Mouse (Mus musculus) lung, postnatal 25 days (tissue): ENCODE results near the gene Mettl23.
A peak's percentile ranks its signal among the peaks of the same experiment; 100 is the strongest.
"Not testable (repeated sequence)": the region's sequence is repeated elsewhere in the genome, so short reads cannot be mapped to it uniquely, and the experiment has no call there.

Experiments
- DNase-seq: peaks from one replicate; pipeline ENCODE4 v3.0.0; 2022; ENCODE audit warnings: low spot score

Gene Mettl23

GRCm38 (mm10) chr11:116819932-116820593 lies 23.0 kb upstream of the Mettl23 start:
- DNase-seq: no peak

- peak; percentile 57 for DNase-seq
Observed at GRCm38 (mm10) chr11:116821057-116821940, 21.8 kb upstream of the Mettl23 start.

GRCm38 (mm10) chr11:116822215-116822614 lies 20.9 kb upstream of the Mettl23 start:
- no peak for DNase-seq

GRCm38 (mm10) chr11:116822626-116823025 lies 20.5 kb upstream of the Mettl23 start:
- no peak for DNase-seq

- no peak for DNase-seq
Observed at GRCm38 (mm10) chr11:116823255-116823654, 19.8 kb upstream of the Mettl23 start.

- not testable (repeated sequence) for DNase-seq
Observed at GRCm38 (mm10) chr11:116823885-116824284, 19.2 kb upstream of the Mettl23 start.

- no peak for DNase-seq
Observed at GRCm38 (mm10) chr11:116825230-116825629, 17.8 kb upstream of the Mettl23 start.

- DNase-seq: no peak
Observed at GRCm38 (mm10) chr11:116826550-116827504, 16.3 kb upstream of the Mettl23 start.

GRCm38 (mm10) chr11:116827534-116828165 lies 15.4 kb upstream of the Mettl23 start, which contains the start of gene Mxra7:
Gene Mxra7 (minus strand): TSS chr11:116828046.
- DNase-seq: peak; percentile 84

- DNase-seq: no peak
Observed at GRCm38 (mm10) chr11:116832172-116832685, 10.8 kb upstream of the Mettl23 start.

- DNase-seq: no peak
Observed at GRCm38 (mm10) chr11:116834954-116835353, 8.1 kb upstream of the Mettl23 start.

GRCm38 (mm10) chr11:116836283-116836682 lies 6.8 kb upstream of the Mettl23 start:
- no peak for DNase-seq

GRCm38 (mm10) chr11:116837441-116837840 lies 5.6 kb upstream of the Mettl23 start:
- DNase-seq: no peak

- DNase-seq: no peak
Observed at GRCm38 (mm10) chr11:116838936-116839335, 4.1 kb upstream of the Mettl23 start.

- no peak for DNase-seq
Observed at GRCm38 (mm10) chr11:116839601-116840000, 3.5 kb upstream of the Mettl23 start.

- DNase-seq: no peak
Observed at GRCm38 (mm10) chr11:116840748-116841147, 2.3 kb upstream of the Mettl23 start.

GRCm38 (mm10) chr11:116842531-116843260 lies 382 bp upstream of the Mettl23 start:
- DNase-seq: peak; percentile 67

GRCm38 (mm10) chr11:116846593-116847181 lies 3.6 kb downstream of the Mettl23 start:
- DNase-seq: no peak

- DNase-seq: no peak
Observed at GRCm38 (mm10) chr11:116847187-116848085, 4.4 kb downstream of the Mettl23 start.
